12 mouse cellular contexts compared by ENCODE assay signal in the genomic region with DNA sequence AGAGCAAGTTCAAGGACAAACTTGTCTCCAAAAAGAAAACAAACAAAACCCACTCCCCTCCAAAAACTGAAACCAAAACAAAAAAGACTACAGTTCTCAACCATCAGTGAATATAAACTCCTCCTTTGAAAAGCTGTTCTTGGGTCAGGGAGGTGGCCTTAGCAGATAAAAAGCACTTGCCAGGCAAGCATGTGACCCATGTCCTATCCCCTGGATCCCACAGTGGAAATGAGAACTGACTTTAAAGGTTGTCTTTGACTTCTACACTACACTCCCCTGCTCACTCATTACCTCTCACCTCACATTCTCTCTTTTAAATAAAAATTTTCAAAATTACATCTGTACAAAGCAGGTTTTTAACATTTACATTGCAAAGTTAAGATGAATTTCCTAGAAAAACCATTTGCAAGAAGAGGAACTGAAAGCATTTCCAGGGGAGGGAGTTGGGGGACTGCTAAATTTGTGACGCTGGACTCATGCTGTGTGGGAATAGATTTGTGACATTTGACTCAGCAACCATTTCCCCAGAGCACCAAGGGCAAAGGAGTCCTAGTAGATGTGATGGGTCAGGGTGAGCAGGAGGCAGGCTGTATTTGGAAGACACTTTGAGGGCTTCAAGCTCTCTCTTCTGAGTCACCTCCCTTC. TPM values are rescaled to one million over a fixed set of nuclear protein-coding genes. Genes with fewer than 3 reads are reported as not detected.
DNase-seq lines count a peak whose midpoint lies in the region; ATAC-seq and TF ChIP-seq lines count a peak whose summit lies in the region.
"Had no signal": no experiment of that assay in that cellular context is flagged by ENCODE, and none has a peak within 500 bp of the region (broad histone marks: within the 10 kb centered on the region; RNA-seq: fewer than 3 reads in every experiment).

No protein-coding gene starts in this region.

- no peak for TF ChIP-seq EP300 in lung, postnatal 0 days (IDR thresholded peaks at IDR 0.05)

- DNase-seq in embryonic facial prominence, embryonic 10.5 days (ENCODE audit: low spot score) = no peak
- DNase-seq in lung, postnatal 0 days (ENCODE audit: low spot score) = peak; percentile 47
- DNase-seq in lung, adult 18-20 months = no peak
- peak; percentile 44 for DNase-seq in splenic B cell, adult 2 months (ENCODE audit: low read depth, low spot score)
- DNase-seq in kidney, postnatal 25 days = no peak
- DNase-seq: kidney, adult 9 months; midbrain, embryonic 14.5 days had no signal

- no peaks in the 10 kb centered on the region for H3K36me3 ChIP-seq in embryonic facial prominence, embryonic 13.5 days
- H3K36me3 ChIP-seq in embryonic facial prominence, embryonic 10.5 days (replicated peaks) = peaks cover 4% of the 10 kb centered on the region; the same call in 1 of the 2 replicates
- H3K36me3 ChIP-seq in lung, postnatal 0 days (ENCODE audit: insufficient read depth, low read length) = no peaks in the 10 kb centered on the region
- no peaks in the 10 kb centered on the region for H3K36me3 ChIP-seq in splenic B cell, adult 2 months (ENCODE audit: control insufficient read depth, insufficient read depth, low read length, poor library complexity, severe bottlenecking)
- H3K36me3 ChIP-seq: liver, embryonic 15.5 days had no signal

- no peak overlapping the region for H3K9ac ChIP-seq in embryonic facial prominence, embryonic 13.5 days
- no peak overlapping the region for H3K9ac ChIP-seq in lung, postnatal 0 days (replicated peaks; ENCODE audit: low read depth)
- H3K9ac ChIP-seq: liver, embryonic 15.5 days had no signal

- H3K27me3 ChIP-seq in embryonic facial prominence, embryonic 13.5 days = no peaks in the 10 kb centered on the region
- no peaks in the 10 kb centered on the region for H3K27me3 ChIP-seq in embryonic facial prominence, embryonic 10.5 days (replicated peaks; ENCODE audit: low read depth, poor library complexity, severe bottlenecking)
- no peaks in the 10 kb centered on the region for H3K27me3 ChIP-seq in lung, postnatal 0 days (replicated peaks; ENCODE audit: insufficient read depth, low read length)
- H3K27me3 ChIP-seq in splenic B cell, adult 2 months (ENCODE audit: control insufficient read depth, insufficient read depth, low read length, poor library complexity, severe bottlenecking) = no peaks in the 10 kb centered on the region
- H3K27me3 ChIP-seq: liver, embryonic 15.5 days had no signal

- H3K9me3 ChIP-seq in embryonic facial prominence, embryonic 13.5 days = no peaks in the 10 kb centered on the region
- no peaks in the 10 kb centered on the region for H3K9me3 ChIP-seq in embryonic facial prominence, embryonic 10.5 days
- no peaks in the 10 kb centered on the region for H3K9me3 ChIP-seq in lung, postnatal 0 days (ENCODE audit: low read length)
- H3K9me3 ChIP-seq: liver, embryonic 15.5 days had no signal

- H3K4me3 ChIP-seq in embryonic facial prominence, embryonic 13.5 days = no peak overlapping the region
- no peak overlapping the region for H3K4me3 ChIP-seq in embryonic facial prominence, embryonic 10.5 days
- H3K4me3 ChIP-seq in lung, postnatal 0 days (ENCODE audit: low read depth, low read length) = no peak overlapping the region
- H3K4me3 ChIP-seq: liver, embryonic 15.5 days had no signal

- no peak for ATAC-seq in embryonic facial prominence, embryonic 13.5 days (ENCODE audit: insufficient number of reproducible peaks, insufficient read depth, low FRiP score, low TSS enrichment, low read depth)
- no peak for ATAC-seq in lung, postnatal 0 days
- ATAC-seq in common myeloid progenitor, adult 5-6 weeks (replicated peaks; ENCODE audit: low read depth, poor library complexity, severe bottlenecking) = peak; percentile 72
- no peak for ATAC-seq in megakaryocyte-erythroid progenitor cell, adult 5-6 weeks (replicated peaks; ENCODE audit: low FRiP score, low TSS enrichment, poor library complexity, severe bottlenecking)
- ATAC-seq: activated CD4-positive, CD25-positive, alpha-beta regulatory T cell, adult 4 months had no signal

- no peak overlapping the region for H3K4me2 ChIP-seq in embryonic facial prominence, embryonic 13.5 days
- no peak overlapping the region for H3K4me2 ChIP-seq in lung, postnatal 0 days (replicated peaks; ENCODE audit: low read depth, low read length)
- H3K4me2 ChIP-seq: liver, embryonic 15.5 days had no signal

- WGBS in embryonic facial prominence, embryonic 13.5 days = 69% methylated on average over 1 of the region's 1 CpGs
- 79% methylated on average over 1 of the region's 1 CpGs for WGBS in embryonic facial prominence, embryonic 10.5 days
- 39% methylated on average over 1 of the region's 1 CpGs for WGBS in lung, postnatal 0 days

- no peak for TF ChIP-seq CTCF in lung, postnatal 0 days (IDR thresholded peaks at IDR 0.05)

- H3K4me1 ChIP-seq in embryonic facial prominence, embryonic 13.5 days = peaks cover 40% of the 10 kb centered on the region
- H3K4me1 ChIP-seq in embryonic facial prominence, embryonic 10.5 days = peaks cover 34% of the 10 kb centered on the region
- H3K4me1 ChIP-seq in lung, postnatal 0 days (ENCODE audit: insufficient read depth, low read depth, low read length) = peaks cover 23% of the 10 kb centered on the region; the same call in 1 of the 2 replicates

- 0 out of 2 replicates have a peak overlapping the region, but pooled peaks have one; percentile 23 for H3K27ac ChIP-seq in embryonic facial prominence, embryonic 13.5 days
- H3K27ac ChIP-seq in embryonic facial prominence, embryonic 10.5 days (replicated peaks) = no peak overlapping the region
- H3K27ac ChIP-seq in lung, postnatal 0 days (ENCODE audit: low read length) = no peak overlapping the region; the same call in 1 of the 2 replicates
- H3K27ac ChIP-seq: liver, embryonic 15.5 days had no signal

RNA-seq across cellular contexts. Expression of a gene that starts 42.5 kb away (rescaled TPM):
- 13.0 and 13.1 TPM in 2 replicates for polyA plus RNA-seq in embryonic facial prominence, embryonic 13.5 days (2015; fragmentation: Nextera tagmentation; extraction: Ambion mirVana)
- polyA plus RNA-seq in embryonic facial prominence, embryonic 10.5 days (2016; fragmentation: Nextera tagmentation; extraction: Ambion mirVana) = 16.2 and 16.9 TPM in 2 replicates
- 6.6 and 9.0 TPM in 2 replicates for polyA plus RNA-seq in lung, postnatal 0 days (2015; fragmentation: Nextera tagmentation; extraction: Ambion mirVana)
- total RNA-seq in common myeloid progenitor, adult 5-6 weeks (2017) = 14.9 and 15.4 TPM in 2 replicates
- 10.6 and 14.5 TPM in 2 replicates for total RNA-seq in megakaryocyte-erythroid progenitor cell, adult 5-6 weeks (2014; fragmentation: Nextera tagmentation)
- total RNA-seq in megakaryocyte-erythroid progenitor cell, adult 5-6 weeks (2017) = 6.1 and 14.0 TPM in 2 replicates

Comparison
In these comparisons a context has a peak if more than half of its experiments do, and no peak if none do; other contexts are left out.
1. DNase-seq: peak in lung, postnatal 0 days (single experiment) and splenic B cell, adult 2 months (single experiment); none in embryonic facial prominence, embryonic 10.5 days (single experiment), lung, adult 18-20 months (0 of 2) and kidney, postnatal 25 days (0 of 2).